Mouse (Mus musculus): ENCODE measurements around the gene Slc39a13. TPM values are rescaled to one million over a fixed set of nuclear protein-coding genes. Genes with fewer than 3 reads are reported as not detected.

The Slc39a13 gene
- polyA plus RNA-seq, 1 experiment from 2014 or later: 17.9 TPM

DNA sequence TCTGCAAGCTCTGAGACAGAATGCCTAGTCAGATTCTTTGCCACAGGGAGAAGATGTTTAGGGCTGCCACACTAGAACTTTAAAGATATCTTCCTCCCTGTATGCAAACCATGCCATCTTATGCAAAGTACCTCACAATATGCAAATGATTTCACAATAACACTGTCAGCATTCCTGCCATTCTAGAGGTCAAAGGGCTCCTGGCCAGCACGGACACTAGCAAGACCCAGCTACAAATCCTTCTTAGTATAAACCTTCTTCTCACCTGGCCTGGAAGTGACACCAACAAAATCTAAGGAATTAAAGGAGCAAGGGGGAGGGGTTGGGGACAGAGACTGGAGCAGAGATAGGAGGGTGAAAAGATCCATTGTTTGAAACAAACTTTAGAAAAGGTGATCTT is 1.9 kb upstream of the Slc39a13 start:
- WGBS: 60% methylated on average over 1 of the region's 1 CpGs
- Histone ChIP-seq H3K27me3 (ENCODE audit: poor library complexity, severe bottlenecking) (peaks cover 1% of the 10 kb centered on the region), H3K27ac (no peak overlapping the region), H3K4me1 (peaks cover 34% of the 10 kb centered on the region), H3K9me3 (no peaks in the 10 kb centered on the region), H3K36me3 (replicated peaks) (peaks cover 5% of the 10 kb centered on the region; the same call in 1 of the 2 replicates), H3K4me3 (no peak overlapping the region)
- DNase-seq (ENCODE audit: extremely low spot score, low spot score): no peak

DNA sequence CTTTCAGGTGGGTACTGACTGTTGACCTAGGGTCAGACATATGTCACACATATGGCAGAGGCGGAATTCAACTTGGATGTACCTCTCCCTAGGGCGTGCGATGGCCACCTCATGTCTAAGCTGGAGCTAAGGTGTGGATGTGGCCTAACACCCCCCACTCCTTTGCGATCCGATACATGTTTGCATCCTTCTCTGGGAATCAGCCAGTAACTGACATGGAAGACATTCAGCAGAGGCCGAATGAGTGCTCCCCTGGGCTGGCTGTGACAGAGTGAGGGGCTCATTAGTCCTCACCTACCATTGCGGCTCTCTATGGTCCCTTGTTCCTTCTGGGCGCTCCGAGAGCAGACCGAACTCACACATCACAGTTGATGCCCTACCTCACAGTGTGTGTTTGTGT is 842 bp upstream of the Slc39a13 start:
- 87% methylated on average over 10 of the region's 10 CpGs for WGBS
- peaks cover 34% of the 10 kb centered on the region for H3K4me1 ChIP-seq
- H3K27me3 ChIP-seq (ENCODE audit: poor library complexity, severe bottlenecking): no peaks in the 10 kb centered on the region
- H3K4me3 ChIP-seq: peak overlapping the region; percentile 69
- no peaks in the 10 kb centered on the region for H3K9me3 ChIP-seq
- no peak for DNase-seq (ENCODE audit: extremely low spot score, low spot score)
- peaks cover 13% of the 10 kb centered on the region; the same call in 1 of the 2 replicates for H3K36me3 ChIP-seq (replicated peaks)
- H3K27ac ChIP-seq: peak overlapping the region; percentile 90

DNA sequence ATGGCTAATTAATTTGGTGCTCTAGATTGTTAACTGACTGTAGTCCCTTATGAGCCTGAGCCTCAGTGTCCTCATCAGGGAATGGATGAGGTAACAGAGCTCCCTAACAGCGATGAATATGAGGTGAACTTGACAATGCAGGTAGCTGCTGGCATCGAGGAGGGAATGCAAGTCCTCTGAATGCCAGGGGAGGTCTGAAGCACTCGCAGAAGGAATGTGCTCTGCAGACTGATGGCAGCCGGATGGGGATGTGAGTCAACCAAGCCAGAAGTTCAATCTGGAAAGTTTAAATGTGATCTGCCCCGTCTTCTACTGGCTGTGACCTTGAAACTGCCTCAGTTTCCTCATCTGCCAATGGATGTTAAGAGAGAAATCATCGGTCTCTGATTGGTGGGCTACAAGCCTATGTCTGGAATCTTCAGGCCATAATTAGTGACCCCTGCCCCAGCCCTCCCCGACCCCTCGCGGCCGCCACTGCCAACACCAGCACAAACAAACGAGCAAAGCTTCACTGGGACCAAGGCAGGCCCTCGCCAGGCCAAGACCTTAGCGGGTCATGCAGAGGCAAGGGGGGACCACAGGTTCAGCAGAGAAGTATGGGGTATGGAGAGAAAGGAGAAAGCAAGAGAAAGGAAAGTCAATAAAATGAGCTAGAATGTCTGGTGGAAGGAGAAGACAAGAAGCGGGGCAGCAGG is 764 bp downstream of the Slc39a13 start:
- Histone ChIP-seq H3K36me3 (replicated peaks) (peaks cover 27% of the 10 kb centered on the region), H3K4me1 (peaks cover 38% of the 10 kb centered on the region), H3K27me3 (ENCODE audit: poor library complexity, severe bottlenecking) (no peaks in the 10 kb centered on the region), H3K9me3 (no peaks in the 10 kb centered on the region), H3K4me3 (peak overlapping the region; percentile 69), H3K27ac (peak overlapping the region; percentile 90)
- no peak for DNase-seq (ENCODE audit: extremely low spot score, low spot score)
- WGBS: 15% methylated on average over 14 of the region's 14 CpGs

GRCm38 (mm10) chr2:91068872-91069165 is 1.4 kb downstream of the Slc39a13 start:
- peak overlapping the region; percentile 69 for H3K4me3 ChIP-seq
- H3K27ac ChIP-seq: no peak overlapping the region
- DNase-seq (ENCODE audit: extremely low spot score, low spot score): no peak
- peaks cover 38% of the 10 kb centered on the region for H3K4me1 ChIP-seq
- peaks cover 34% of the 10 kb centered on the region for H3K36me3 ChIP-seq (replicated peaks)
- no peaks in the 10 kb centered on the region for H3K9me3 ChIP-seq
- H3K27me3 ChIP-seq (ENCODE audit: poor library complexity, severe bottlenecking): no peaks in the 10 kb centered on the region
- WGBS: 41% methylated on average over 6 of the region's 6 CpGs

DNA sequence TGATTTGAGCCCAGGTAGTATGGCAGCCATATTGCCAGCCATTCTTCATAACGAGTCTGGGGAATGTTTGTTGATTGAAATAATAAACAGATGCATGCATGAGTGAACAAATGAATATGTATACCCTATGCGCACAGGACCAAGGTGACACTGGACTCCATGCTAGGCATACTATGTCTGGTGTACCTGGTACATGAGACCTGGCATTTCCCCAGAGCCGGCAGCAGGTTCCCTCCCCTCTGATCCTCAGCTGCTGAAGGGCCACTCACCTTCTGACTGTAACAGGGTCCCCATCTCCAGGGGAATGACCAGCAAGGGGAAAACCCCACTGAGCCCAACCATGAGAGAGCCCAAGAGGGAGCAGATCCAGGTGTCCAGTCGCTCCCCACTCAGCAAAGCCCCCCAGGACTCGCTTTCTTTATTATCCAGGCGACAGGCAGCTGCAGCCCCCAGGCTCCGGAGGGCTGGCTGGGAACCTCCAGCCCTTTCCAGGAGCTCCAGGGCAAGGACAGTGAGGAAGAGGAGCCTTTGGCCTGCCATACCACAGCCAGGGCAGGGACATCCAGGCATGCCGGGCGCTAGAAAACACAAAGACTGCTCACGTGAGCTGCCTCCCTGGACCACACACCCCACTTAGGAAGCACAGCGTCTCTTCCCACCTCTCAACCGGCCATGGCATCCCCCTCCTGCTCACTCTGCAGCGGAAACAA is 1.9 kb downstream of the Slc39a13 start:
- peaks cover 38% of the 10 kb centered on the region for H3K4me1 ChIP-seq
- peaks cover 39% of the 10 kb centered on the region for H3K36me3 ChIP-seq (replicated peaks)
- H3K27me3 ChIP-seq (ENCODE audit: poor library complexity, severe bottlenecking): no peaks in the 10 kb centered on the region
- H3K27ac ChIP-seq: no peak overlapping the region
- DNase-seq (ENCODE audit: extremely low spot score, low spot score): no peak
- no peaks in the 10 kb centered on the region for H3K9me3 ChIP-seq
- peak overlapping the region; percentile 69; the same call in 1 of the 2 replicates for H3K4me3 ChIP-seq
- 59% methylated on average over 13 of the region's 13 CpGs for WGBS

DNA sequence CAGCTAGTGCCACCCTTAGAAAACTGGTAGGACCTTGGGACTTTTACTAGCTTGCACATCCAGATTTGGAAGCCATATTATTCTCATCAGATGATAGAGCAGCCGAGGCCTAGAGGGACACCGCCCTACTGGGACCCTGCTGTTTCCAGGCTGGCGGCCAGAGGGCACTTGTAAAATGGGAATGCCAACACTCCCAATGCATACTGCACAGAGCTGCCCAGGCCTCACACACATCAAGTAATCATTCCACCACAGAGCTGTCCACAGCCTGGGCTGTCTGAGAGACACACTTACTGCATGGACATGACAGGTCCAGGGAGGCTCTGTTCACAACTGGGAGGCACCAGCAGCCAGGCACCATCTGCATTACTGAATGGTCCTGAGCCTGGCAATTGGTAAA is 3.8 kb downstream of the Slc39a13 start:
- no peak overlapping the region for H3K27ac ChIP-seq
- WGBS: 94% methylated on average over 3 of the region's 3 CpGs
- no peak for DNase-seq (ENCODE audit: extremely low spot score, low spot score)
- H3K4me3 ChIP-seq: no peak overlapping the region
- H3K4me1 ChIP-seq: peaks cover 34% of the 10 kb centered on the region
- H3K9me3 ChIP-seq: no peaks in the 10 kb centered on the region
- H3K27me3 ChIP-seq (ENCODE audit: poor library complexity, severe bottlenecking): no peaks in the 10 kb centered on the region
- peaks cover 57% of the 10 kb centered on the region for H3K36me3 ChIP-seq (replicated peaks)

DNA sequence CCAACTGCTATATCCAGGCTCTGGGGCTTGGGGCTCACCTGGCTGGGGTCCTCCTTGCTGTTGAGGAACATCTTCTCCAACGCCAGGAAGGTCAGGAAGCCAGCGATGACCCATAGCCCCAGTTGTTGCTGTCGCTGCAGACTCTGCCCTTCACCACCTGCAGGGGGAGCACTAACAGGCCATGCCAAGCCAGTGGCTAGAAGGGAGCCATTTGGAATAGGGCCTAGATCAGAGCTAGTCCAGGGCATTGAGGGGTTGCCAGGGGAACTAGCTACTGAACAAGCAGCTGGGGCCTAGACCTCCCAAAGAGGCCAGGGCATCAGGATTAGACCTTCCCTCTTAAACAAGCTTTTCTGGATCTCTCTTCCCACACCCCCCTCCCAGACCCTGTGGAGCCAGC is 4.7 kb downstream of the Slc39a13 start:
- Histone ChIP-seq H3K36me3 (replicated peaks) (peaks cover 66% of the 10 kb centered on the region), H3K27me3 (ENCODE audit: poor library complexity, severe bottlenecking) (no peaks in the 10 kb centered on the region), H3K4me3 (no peak overlapping the region), H3K9me3 (no peaks in the 10 kb centered on the region), H3K4me1 (peaks cover 25% of the 10 kb centered on the region), H3K27ac (no peak overlapping the region)
- WGBS: 47% methylated on average over 3 of the region's 3 CpGs
- peak; percentile 38 for DNase-seq (ENCODE audit: extremely low spot score, low spot score)

DNA sequence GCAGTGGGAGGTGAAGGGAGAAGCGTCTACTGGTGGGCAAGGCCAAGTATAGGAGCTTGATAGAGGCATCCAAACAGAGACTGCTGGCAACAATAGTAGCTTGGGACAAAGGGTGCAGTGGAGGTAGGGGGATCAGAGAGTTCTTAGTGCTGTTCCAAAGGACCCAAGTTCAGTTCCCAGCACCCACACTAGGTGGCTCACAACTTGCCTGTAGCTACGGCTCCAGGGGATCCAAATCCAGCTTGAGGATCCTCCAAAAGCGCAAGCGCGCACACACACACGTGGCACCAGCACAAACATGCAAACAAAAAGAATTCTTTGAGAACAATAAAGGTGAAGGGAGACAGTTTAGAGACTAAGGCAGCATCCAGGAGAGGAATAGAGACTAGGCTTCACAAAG is 6.0 kb downstream of the Slc39a13 start:
- H3K36me3 ChIP-seq (replicated peaks): peaks cover 80% of the 10 kb centered on the region
- H3K4me3 ChIP-seq: no peak overlapping the region
- H3K27me3 ChIP-seq (ENCODE audit: poor library complexity, severe bottlenecking): no peaks in the 10 kb centered on the region
- WGBS: 92% methylated on average over 6 of the region's 6 CpGs
- no peak for DNase-seq (ENCODE audit: extremely low spot score, low spot score)
- no peaks in the 10 kb centered on the region for H3K9me3 ChIP-seq
- H3K27ac ChIP-seq: no peak overlapping the region
- peaks cover 17% of the 10 kb centered on the region for H3K4me1 ChIP-seq

DNA sequence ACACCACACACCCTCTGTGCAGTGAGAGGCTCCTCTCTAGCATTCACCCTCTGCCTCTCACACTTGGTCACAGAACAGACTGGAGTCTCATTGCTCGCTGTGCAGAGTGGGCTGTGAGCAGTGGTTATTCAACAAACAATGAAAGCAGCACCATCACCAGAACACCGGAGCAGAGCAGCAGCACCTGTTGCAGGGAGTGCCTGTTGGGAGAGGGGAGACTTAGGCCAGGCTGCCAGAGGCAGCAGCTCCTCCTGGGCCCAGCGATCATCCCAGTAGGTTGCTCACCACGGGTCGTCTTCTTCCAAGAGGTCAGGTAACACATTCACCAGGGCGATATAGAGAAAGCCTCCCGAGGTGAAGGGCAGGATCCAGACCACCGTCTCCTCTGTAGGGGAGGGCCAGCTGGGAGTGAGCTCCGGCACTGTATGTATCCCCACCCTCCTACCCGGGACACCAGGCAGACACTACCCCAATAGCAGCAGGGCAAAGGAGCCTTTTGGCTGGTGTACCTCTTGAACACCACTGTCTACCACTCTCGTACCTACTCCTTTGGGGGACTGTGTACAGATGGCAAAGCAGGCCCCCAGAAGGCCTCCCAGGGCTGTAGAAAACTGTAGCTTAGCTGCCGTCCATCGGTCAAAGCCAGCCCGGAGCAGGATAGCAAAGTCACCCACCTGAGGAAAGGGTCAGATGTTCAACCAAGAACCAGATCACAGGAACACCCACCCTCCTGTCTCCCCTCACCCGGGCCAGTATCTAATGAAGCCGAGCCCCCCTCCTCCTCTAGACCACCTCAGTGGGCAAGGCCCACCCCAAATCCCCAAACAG is 7.2 kb downstream of the Slc39a13 start:
- Histone ChIP-seq H3K4me1 (0 out of 2 replicates have a peak, but pooled peaks cover 4% of the 10 kb centered on the region), H3K36me3 (replicated peaks) (peaks cover 91% of the 10 kb centered on the region), H3K4me3 (no peak overlapping the region), H3K27me3 (ENCODE audit: poor library complexity, severe bottlenecking) (no peaks in the 10 kb centered on the region), H3K9me3 (no peaks in the 10 kb centered on the region), H3K27ac (no peak overlapping the region)
- WGBS: 93% methylated on average over 16 of the region's 16 CpGs
- DNase-seq (ENCODE audit: extremely low spot score, low spot score): no peak

DNA sequence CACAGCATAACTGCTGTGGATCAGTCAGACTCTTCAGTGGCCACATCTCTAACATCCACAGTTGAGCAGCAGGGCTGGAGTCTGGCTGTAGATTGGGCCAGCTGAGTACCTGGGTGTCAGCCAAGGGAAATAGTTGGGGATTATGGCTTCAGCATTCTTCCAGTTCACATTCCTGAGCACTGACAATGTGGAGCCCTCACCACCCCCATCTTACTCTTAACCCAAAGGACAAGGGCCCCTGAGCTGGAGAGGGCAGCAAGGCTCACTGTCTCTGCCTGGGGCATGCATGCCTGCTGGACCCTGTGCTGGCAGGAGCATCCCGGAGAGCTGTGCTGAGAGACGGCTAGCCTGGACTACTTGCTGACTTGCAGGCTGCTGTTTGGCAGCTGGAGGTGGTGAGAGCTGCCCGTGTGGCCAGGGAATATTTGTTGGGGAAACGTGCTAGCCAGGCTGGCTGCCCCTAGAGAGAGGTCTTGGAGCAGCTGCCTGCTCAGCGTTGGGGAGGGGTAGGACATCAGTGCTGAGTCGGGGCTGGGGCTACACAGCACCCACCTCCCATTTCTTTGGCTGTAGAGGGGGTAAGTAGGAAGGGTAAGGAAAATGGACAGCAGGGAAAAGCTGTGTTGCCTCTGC is 8.3 kb downstream of the Slc39a13 start:
- Histone ChIP-seq H3K27me3 (ENCODE audit: poor library complexity, severe bottlenecking) (no peaks in the 10 kb centered on the region), H3K36me3 (replicated peaks) (peaks cover 96% of the 10 kb centered on the region), H3K4me3 (no peak overlapping the region), H3K4me1 (0 out of 2 replicates have a peak, but pooled peaks cover 4% of the 10 kb centered on the region), H3K27ac (no peak overlapping the region), H3K9me3 (no peaks in the 10 kb centered on the region)
- WGBS: 89% methylated on average over 6 of the region's 6 CpGs
- no peak for DNase-seq (ENCODE audit: extremely low spot score, low spot score)

DNA sequence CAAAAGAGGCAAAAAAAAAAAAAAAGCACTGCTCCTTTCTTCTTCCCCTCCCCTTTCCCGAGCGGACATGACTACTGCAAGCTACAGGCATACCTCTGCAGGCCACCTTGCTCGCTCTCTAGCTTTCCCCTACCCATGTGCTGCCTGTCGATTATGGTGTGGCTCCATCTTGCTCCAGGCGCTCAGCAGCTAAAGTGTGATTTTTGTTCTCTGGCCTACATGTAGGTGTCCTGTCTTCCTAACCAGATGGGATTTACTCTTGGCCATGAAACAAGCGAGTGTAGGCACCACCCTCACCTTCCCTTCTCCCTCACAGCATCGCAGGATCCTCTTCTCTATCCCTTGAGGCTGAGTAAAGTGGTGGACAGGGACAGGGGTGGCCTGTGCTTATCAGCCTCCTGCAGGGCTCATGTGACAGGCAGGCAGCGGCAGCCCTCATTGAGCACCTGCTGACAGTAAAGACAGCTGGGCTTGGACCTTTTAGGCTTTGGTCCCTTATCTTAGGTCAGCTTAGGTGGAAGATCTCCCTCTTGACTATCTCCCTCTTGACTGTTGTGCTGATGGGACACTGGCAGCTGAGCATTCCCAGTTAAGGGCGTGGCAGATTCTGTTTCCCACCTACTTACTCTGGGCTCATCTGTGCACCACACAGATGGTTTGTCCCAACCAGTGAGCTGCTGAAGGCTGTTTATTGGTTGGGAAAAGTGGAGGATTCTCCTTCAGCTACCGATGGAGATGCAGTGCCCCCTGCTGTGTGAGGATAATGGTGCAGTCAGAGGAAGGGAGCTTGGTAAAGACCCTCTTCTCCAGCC is 9.5 kb downstream of the Slc39a13 start:
- no peak overlapping the region for H3K4me3 ChIP-seq
- H3K9me3 ChIP-seq: no peaks in the 10 kb centered on the region
- no peak overlapping the region for H3K27ac ChIP-seq
- 0 out of 2 replicates have a peak, but pooled peaks cover 3% of the 10 kb centered on the region for H3K4me1 ChIP-seq
- peaks cover 98% of the 10 kb centered on the region for H3K36me3 ChIP-seq (replicated peaks)
- no peak for DNase-seq (ENCODE audit: extremely low spot score, low spot score)
- H3K27me3 ChIP-seq (ENCODE audit: poor library complexity, severe bottlenecking): no peaks in the 10 kb centered on the region
- 77% methylated on average over 10 of the region's 10 CpGs for WGBS

DNA sequence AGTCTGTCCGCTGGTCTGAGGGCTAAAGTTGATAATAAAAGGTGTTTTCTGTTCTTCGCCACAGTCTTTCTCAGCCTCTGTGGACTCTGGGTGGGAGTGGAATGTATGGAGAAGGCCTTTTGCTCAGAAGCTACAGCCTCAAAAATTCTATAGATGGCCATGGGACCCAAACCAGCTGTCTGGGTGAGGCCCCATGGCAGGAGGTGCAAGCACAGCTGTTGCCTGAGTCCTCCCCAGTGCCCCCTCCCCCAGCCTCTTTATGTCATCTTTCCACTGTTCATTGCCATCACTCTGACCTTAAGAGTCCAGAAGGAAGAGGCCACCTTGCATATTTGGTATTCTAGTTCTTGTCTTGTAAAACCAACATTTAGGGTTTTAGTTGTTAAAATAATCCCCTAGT is 10.8 kb downstream of the Slc39a13 start:
- DNase-seq (ENCODE audit: extremely low spot score, low spot score): no peak
- WGBS: 97% methylated on average over 2 of the region's 2 CpGs
- Histone ChIP-seq H3K4me3 (no peak overlapping the region), H3K9me3 (no peaks in the 10 kb centered on the region), H3K4me1 (peaks cover 12% of the 10 kb centered on the region), H3K36me3 (replicated peaks) (peaks cover 94% of the 10 kb centered on the region), H3K27ac (no peak overlapping the region), H3K27me3 (ENCODE audit: poor library complexity, severe bottlenecking) (no peaks in the 10 kb centered on the region)

Data from forebrain, embryonic 10.5 days (tissue).